Mouse (Mus musculus): ENCODE results near the gene Daglb.

The Daglb gene

GRCm38 (mm10) chr5:143464100-143464756 lies at the start of gene Daglb:
Daglb (plus strand) TSS chr5:143464584.
- DNase-seq (ENCODE audit: low spot score in 2 of 2) = peak; percentile 78 to 86

- no peak for DNase-seq (ENCODE audit: low spot score in 2 of 2)
These were observed 42.9 kb upstream of the Daglb start for GRCm38 (mm10) chr5:143421484-143421883.

GRCm38 (mm10) chr5:143422990-143423389 lies 41.4 kb upstream of the Daglb start:
- no peak for DNase-seq (ENCODE audit: low spot score in 2 of 2)

- peak in 1 of 2 experiments; percentile 64 for DNase-seq (ENCODE audit: low spot score in 2 of 2)
These were observed 40.4 kb upstream of the Daglb start for GRCm38 (mm10) chr5:143423899-143424519.

GRCm38 (mm10) chr5:143434421-143434820 lies 30.0 kb upstream of the Daglb start:
- peak in 1 of 2 experiments; percentile 58 for DNase-seq (ENCODE audit: low spot score in 2 of 2)

- no peak for DNase-seq (ENCODE audit: low spot score in 2 of 2)
These were observed 23.1 kb upstream of the Daglb start for GRCm38 (mm10) chr5:143441298-143441697.

GRCm38 (mm10) chr5:143441753-143442152 lies 22.6 kb upstream of the Daglb start:
- DNase-seq (ENCODE audit: low spot score in 2 of 2) = no peak

GRCm38 (mm10) chr5:143463671-143464070 lies 713 bp upstream of the Daglb start:
- no peak for DNase-seq (ENCODE audit: low spot score in 2 of 2)

GRCm38 (mm10) chr5:143464757-143465118 lies 354 bp downstream of the Daglb start:
- DNase-seq (ENCODE audit: low spot score in 2 of 2) = no peak

GRCm38 (mm10) chr5:143465156-143466085 lies 1.0 kb downstream of the Daglb start:
- DNase-seq (ENCODE audit: low spot score in 2 of 2) = no peak

- DNase-seq (ENCODE audit: low spot score in 2 of 2) = no peak
These were observed 2.7 kb downstream of the Daglb start for GRCm38 (mm10) chr5:143466891-143467669.

GRCm38 (mm10) chr5:143467931-143468330 lies 3.5 kb downstream of the Daglb start:
- DNase-seq (ENCODE audit: low spot score in 2 of 2) = no peak

- DNase-seq (ENCODE audit: low spot score in 2 of 2) = no peak
These were observed 5.2 kb downstream of the Daglb start for GRCm38 (mm10) chr5:143469628-143470027.

GRCm38 (mm10) chr5:143470421-143471164 lies 6.2 kb downstream of the Daglb start:
- peak in 1 of 2 experiments; percentile 37 for DNase-seq (ENCODE audit: low spot score in 2 of 2)

GRCm38 (mm10) chr5:143471165-143471546 lies 6.8 kb downstream of the Daglb start:
- no peak for DNase-seq (ENCODE audit: low spot score in 2 of 2)

- DNase-seq (ENCODE audit: low spot score in 2 of 2) = no peak
These were observed 7.7 kb downstream of the Daglb start for GRCm38 (mm10) chr5:143471953-143472618.

- DNase-seq (ENCODE audit: low spot score in 2 of 2) = no peak
These were observed 10.9 kb downstream of the Daglb start for GRCm38 (mm10) chr5:143475153-143475844.

GRCm38 (mm10) chr5:143476013-143476412 lies 11.6 kb downstream of the Daglb start:
- no peak for DNase-seq (ENCODE audit: low spot score in 2 of 2)

- no peak for DNase-seq (ENCODE audit: low spot score in 2 of 2)
These were observed 13.5 kb downstream of the Daglb start for GRCm38 (mm10) chr5:143477901-143478300.

- DNase-seq (ENCODE audit: low spot score in 2 of 2) = no peak
These were observed 20.6 kb downstream of the Daglb start for GRCm38 (mm10) chr5:143484955-143485354.
